Mouse (Mus musculus) hindlimb bud, embryonic 11.5 days (tissue): ENCODE data around the gene Pde1a.

Experiments used
- DNase-seq: peaks from one replicate; pipeline ENCODE4 v3.0.0-alpha.2; 2012; ENCODE audit warnings: low read depth, low spot score; ENCODE audit errors: extremely low spot score

The Pde1a gene

GRCm38 (mm10) chr2:79825853-79826252 is 303.4 kb downstream of the Pde1a start:
- no peak for DNase-seq

GRCm38 (mm10) chr2:79819543-79819942 is 309.7 kb downstream of the Pde1a start:
- no peak for DNase-seq

GRCm38 (mm10) chr2:79815708-79816484 is 313.4 kb downstream of the Pde1a start:
- DNase-seq = no peak

GRCm38 (mm10) chr2:79798627-79799026 is 330.6 kb downstream of the Pde1a start:
- no peak for DNase-seq

DNA sequence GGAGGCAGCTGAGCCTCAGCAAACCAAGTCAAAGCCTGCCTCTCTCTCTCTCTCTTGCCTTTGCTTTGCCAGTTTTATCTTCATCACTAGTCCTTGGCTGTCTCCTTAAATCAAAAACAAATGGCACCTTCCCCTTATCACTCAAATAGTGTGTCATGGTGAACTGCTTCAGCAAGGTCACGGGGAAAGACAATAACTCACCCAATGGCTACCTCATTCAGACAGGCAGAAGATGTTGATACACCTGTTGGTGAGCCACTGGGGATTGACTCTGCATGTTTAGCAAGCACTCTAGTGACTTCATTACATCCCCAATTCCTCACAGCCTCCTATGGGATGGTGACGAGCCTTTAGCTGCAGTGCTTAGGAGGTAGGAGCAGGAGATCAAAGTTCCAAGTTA is 331.8 kb downstream of the Pde1a start:
- no peak for DNase-seq

GRCm38 (mm10) chr2:79793186-79793585 is 336.1 kb downstream of the Pde1a start:
- DNase-seq = no peak

- no peak for DNase-seq
These were observed 342.8 kb downstream of the Pde1a start for GRCm38 (mm10) chr2:79786467-79786866.

GRCm38 (mm10) chr2:79785541-79786134 is 343.6 kb downstream of the Pde1a start:
- DNase-seq = no peak
